Mouse (Mus musculus) lung, adult 18-20 months (tissue): ENCODE results near the gene Tob2.
A peak's percentile ranks its signal among the peaks of the same experiment; 100 is the strongest.

Experiments
- DNase-seq, 2 experiments: peaks; one replicate each; pipeline ENCODE4 v3.0.0; 2022; ENCODE audit warnings: mixed read lengths in 2 of 2

Tob2 gene

DNA sequence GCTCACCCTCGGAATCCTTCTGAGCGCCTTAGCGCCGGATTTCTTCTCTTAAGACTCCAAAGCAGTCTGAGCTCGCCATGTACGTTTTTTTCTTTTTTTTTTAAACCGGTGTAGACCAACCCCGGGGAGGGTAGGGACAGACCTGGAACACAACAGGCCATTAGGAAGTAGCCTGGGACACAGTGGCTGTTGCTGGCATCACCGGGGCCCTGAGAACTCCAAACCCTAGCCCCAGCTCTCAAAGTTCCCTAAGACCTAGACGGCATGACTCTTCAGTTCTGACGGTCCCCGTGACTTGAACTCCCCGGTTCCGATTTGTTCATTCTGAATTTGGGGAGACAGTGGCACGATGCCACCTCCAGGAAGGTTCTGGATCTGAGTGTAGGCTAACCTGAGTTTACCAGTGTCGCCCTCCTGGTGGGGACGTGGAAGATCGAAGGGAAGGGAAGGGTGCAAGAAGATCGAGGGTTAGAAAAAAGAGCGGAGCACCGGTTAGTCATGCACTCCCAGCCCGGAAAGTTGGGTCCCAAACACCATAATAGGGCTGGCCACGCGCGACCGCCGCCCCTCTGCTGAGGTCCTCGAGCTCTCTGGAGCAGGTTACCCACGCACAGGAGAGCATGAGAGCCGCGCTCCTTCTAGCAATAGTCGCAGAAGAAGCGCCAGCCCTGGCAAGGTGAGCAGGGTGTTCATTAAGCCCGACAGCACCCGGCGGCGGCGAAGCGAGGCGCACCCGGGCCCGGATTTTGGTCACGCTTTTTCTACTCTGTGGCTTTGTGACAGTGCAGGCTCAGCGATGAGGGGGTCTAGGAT is at the start of gene Tob2:
Gene Tob2, minus strand, starts transcription at position 280 of the 813 bp plus-strand sequence.
- peak; percentile 73 to 78 for DNase-seq

- DNase-seq = peak in 1 of 2 experiments; percentile 21
Observed at GRCm38 (mm10) chr15:81907953-81908352, 49.4 kb upstream of the Tob2 start.

- DNase-seq = peak; percentile 66 to 74
Observed at GRCm38 (mm10) chr15:81904939-81905338, 46.3 kb upstream of the Tob2 start.

GRCm38 (mm10) chr15:81898751-81899150 is 40.2 kb upstream of the Tob2 start:
- no peak for DNase-seq

DNA sequence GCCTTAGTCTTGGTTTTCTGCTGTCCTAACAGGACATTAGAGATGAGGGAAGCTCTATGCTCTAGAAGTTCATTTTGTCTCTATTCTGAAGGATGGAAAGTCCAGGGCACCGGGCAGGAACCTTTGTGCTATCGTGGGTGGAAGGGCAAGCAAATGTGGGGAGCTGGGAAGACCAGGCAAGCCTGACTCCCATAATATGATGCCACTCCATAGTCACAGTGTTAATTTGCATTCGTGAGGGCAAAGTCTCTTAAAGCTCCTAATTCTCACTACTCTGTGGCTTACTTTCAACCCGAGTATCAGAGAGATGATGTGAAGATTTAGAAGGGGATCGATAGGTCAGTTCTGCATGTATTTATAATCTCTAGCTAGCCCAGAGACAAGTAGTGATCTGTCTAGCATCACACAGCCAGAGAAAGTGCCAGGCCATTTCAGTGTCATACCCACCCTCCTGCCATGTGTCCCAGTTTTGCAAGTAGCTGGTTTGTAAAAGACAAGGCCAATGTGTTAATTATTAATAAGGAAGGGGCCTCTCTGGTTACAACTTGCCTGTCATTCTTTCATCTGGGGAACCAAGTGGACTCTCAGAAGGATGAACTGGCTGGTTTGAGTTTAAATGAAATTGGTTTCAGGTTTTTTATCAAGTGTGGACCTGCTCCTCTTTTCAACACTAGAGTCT is 39.1 kb upstream of the Tob2 start:
- no peak for DNase-seq

DNA sequence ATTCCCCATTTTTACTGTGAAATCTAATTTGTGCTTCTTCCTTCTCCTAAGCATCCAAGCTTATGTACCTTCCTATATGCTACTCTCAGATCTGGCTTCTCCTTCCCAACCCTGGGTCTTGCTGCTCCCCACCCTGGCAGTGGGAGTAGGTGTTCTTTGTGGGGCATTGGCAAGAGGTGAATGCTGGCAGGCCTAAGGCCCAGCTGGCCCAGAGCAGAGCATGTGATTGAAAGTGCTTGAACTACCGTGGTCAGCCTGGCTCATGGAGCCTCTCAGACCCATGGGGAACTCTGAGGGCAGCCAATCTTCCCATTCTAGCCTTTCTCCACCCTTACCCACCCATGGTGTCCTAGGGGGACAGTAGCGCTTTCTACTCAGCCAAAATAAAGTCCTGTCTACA is 37.8 kb upstream of the Tob2 start:
- DNase-seq = no peak

DNA sequence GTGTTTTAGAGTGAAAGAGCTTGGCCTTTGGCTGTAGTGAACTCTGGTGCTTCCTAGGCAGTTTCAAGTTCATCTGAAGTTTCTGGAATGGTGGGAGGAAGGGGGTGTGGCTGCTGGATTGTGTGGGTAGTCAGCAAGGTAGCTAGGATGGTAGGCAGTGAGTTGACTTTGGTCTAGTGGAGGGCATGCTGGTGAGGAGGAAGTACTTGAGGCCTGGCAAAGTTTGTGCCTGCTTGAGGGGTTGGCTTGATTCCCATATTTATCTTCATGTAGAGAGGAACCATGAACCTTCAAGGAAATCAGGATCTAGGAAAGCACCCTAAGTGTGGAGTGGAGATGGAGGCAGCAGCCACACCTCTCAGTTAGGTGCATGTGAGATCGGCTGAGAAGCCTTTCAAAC is 35.4 kb upstream of the Tob2 start:
- peak; percentile 85 to 91 for DNase-seq

- no peak for DNase-seq
Observed at GRCm38 (mm10) chr15:81891822-81892580, 33.4 kb upstream of the Tob2 start.

- no peak for DNase-seq
Observed at GRCm38 (mm10) chr15:81891140-81891802, 32.7 kb upstream of the Tob2 start.

- no peak for DNase-seq
Observed at GRCm38 (mm10) chr15:81889175-81889574, 30.6 kb upstream of the Tob2 start.

GRCm38 (mm10) chr15:81886795-81887550 is 28.4 kb upstream of the Tob2 start:
- DNase-seq = peak; percentile 38 to 58

DNA sequence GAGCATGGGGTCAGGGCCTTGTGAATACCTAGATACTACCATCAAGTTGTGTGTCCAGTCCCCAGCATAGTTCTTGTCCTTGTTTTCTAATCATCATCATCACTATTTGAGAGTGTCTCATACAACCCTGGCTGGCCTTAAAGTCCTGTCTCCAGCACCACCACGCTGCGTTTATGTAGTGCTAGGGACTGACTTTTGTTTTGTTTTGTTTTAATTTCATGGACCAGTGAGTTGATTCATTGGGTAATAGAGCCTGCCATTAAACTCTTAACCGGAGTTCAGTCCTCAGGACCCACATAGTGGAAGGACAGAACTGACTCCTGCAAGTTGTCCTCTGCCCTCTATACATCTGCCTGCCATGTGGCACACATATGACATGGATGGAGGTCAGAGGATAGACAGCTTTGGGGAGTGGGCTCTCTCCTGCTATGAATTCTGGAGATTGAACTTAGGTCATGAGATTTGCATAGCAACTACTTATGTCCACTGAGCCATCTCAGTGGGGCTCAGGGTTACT is 26.9 kb upstream of the Tob2 start:
- DNase-seq = no peak

DNA sequence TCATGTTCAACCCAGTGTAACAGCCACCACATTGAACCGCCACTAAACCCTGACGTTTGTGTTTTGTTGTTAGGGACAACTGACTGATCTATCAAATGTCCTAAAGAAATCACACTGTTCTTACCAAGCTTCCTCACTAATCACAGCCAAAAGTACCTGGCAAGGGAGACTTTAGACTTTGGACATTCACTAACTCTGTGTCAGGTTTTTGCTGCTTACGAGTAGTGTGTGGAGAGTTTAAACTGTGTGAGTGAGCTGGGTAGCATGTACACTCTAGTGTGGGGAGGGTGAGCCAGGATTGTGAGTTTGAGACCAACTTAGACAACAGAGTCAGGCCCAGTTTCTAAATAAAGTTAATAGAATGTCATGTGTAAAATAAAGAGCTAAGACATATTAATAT is 23.8 kb upstream of the Tob2 start:
- no peak for DNase-seq

DNA sequence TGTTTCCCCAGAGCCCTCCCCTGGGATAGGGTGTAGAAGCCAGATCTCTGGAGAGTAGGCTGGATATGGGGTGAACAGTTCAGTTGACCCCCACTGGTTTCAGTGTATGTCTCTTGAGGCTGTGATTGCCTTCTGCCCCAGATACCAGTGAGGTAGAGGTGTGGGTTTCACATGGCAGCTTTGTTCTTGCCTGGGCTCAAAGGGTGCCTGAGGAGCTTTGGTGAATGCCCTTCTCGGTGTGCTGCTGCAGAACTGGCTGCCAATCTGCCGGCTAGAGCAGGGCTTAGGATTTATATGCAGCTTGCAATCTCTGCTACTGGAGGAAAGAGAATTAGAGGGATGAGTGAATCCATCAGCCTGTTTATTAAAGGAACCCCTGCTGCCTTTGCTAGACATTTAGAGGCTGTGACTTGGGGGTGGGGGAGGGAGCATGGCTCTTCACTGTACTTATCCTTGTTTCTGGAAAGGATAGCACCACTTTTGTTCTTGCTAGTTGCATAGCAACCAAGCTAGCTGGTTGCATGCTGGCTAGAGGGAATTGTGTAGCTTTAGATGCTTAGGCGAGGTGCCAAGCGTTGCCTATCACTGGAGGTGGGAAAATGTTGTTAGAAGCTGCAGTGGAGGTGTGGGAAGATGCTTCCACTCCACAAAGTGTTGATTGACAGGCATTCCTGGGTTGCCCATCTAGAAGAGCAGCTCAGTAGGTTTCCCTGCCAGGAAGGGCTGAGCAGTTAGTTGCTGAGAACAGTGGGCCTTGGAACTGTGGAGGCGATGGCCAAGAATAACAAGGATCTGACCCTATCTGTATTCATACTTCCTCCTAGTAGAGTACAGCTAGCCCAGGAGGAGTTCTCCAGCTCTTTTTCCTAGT is 21.2 kb upstream of the Tob2 start:
- DNase-seq = no peak

GRCm38 (mm10) chr15:81872262-81873136 is 13.9 kb upstream of the Tob2 start, which contains the start of gene Aco2:
TSS of gene Aco2 (plus strand) at chr15:81872309.
- DNase-seq = peak; percentile 99

GRCm38 (mm10) chr15:81871604-81872261 is 13.1 kb upstream of the Tob2 start, which contains the start of gene Phf5a:
TSS of gene Phf5a (minus strand) at chr15:81871911.
- peak; percentile 87 to 88 for DNase-seq

DNA sequence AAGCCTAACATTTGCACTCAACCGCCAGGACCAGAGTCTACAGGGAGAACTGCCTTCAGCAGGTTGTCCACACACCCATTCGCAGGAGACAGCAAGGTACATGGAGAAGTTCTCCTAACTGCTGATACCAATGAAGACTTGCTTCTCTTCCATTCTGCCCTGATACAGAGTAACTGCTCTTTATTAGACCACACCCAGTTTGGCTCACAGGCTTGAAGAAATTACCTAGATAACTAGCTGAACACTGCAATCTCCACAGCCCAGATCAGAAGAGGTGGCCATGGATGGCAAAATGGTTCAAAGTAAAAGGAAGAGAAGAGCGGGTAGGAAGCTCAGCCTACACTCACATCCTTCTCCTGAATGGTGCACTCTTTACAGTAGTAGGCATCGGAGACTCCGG is 11.4 kb upstream of the Tob2 start:
- no peak for DNase-seq

GRCm38 (mm10) chr15:81864238-81864637 is 5.6 kb upstream of the Tob2 start:
- DNase-seq = no peak
